Mouse (Mus musculus) effector memory CD4-positive, alpha-beta T cell, adult 5 months (primary cell): ENCODE results near the gene Kdelr3. TPM values are rescaled to one million over a fixed set of nuclear protein-coding genes. Genes with fewer than 3 reads are reported as not detected.

Source experiments
- polyA plus RNA-seq: library from polyadenylated mRNA; unstranded; fragments of 100-300 nt; shearing (Covaris generic); gene quantifications from one replicate; pipeline ENCODE4 v1.2.1, GENCODE M21; 2017

Kdelr3 gene
- polyA plus RNA-seq: not detected

GRCm38 (mm10) chr15:79516171-79517096 lies at the start of gene Kdelr3:
Gene Kdelr3, plus strand, starts transcription at chr15:79516411.

GRCm38 (mm10) chr15:79504707-79505452 lies 11.3 kb upstream of the Kdelr3 start, which contains the start of gene Kcnj4:
Gene Kcnj4, minus strand, starts transcription at chr15:79505241.

GRCm38 (mm10) chr15:79546410-79547288 lies 30.4 kb downstream of the Kdelr3 start, which contains the start of gene Ddx17:
Gene Ddx17, minus strand, starts transcription at chr15:79546741.

Other genes starting within 250 kb of the Kdelr3 start
- 1.4 TPM for gene Baiap2l2, start 230.9 kb upstream of the Kdelr3 start, polyA plus RNA-seq
- gene Pla2g6, start 188.0 kb upstream of the Kdelr3 start, polyA plus RNA-seq: 15.6 TPM
- gene Maff, start 169.8 kb upstream of the Kdelr3 start, polyA plus RNA-seq: 111 TPM
- 41.1 TPM for gene Tmem184b, start 112.8 kb upstream of the Kdelr3 start, polyA plus RNA-seq
- gene Csnk1e, start 60.8 kb upstream of the Kdelr3 start, polyA plus RNA-seq: 92.8 TPM
- gene Kcnj4, start 11.2 kb upstream of the Kdelr3 start, polyA plus RNA-seq: not detected
- 28.9 TPM for gene Ddx17, start 30.3 kb downstream of the Kdelr3 start, polyA plus RNA-seq
- gene Dmc1, start 88.7 kb downstream of the Kdelr3 start, polyA plus RNA-seq: not detected
- 0.24 TPM for gene Fam227a, start 142.5 kb downstream of the Kdelr3 start, polyA plus RNA-seq
- 3.7 TPM for gene Cby1, start 142.8 kb downstream of the Kdelr3 start, polyA plus RNA-seq
- 160 TPM for gene Tomm22, start 154.4 kb downstream of the Kdelr3 start, polyA plus RNA-seq
- gene Josd1, start 171.5 kb downstream of the Kdelr3 start, polyA plus RNA-seq: 64.5 TPM
- gene Gtpbp1, start 174.4 kb downstream of the Kdelr3 start, polyA plus RNA-seq: 125 TPM
- gene Sun2, start 226.1 kb downstream of the Kdelr3 start, polyA plus RNA-seq: 81.5 TPM